Mouse (Mus musculus) adrenal gland (tissue): Measurements from ENCODE around the gene Mgat5.

Experiments used
- intact Hi-C: fragments of 180-260 bp; cut with DNase I; formaldehyde crosslinking; loops from one replicate; pipeline ENCODE4 v1.15.1; 2025

Gene Mgat5

DNA sequence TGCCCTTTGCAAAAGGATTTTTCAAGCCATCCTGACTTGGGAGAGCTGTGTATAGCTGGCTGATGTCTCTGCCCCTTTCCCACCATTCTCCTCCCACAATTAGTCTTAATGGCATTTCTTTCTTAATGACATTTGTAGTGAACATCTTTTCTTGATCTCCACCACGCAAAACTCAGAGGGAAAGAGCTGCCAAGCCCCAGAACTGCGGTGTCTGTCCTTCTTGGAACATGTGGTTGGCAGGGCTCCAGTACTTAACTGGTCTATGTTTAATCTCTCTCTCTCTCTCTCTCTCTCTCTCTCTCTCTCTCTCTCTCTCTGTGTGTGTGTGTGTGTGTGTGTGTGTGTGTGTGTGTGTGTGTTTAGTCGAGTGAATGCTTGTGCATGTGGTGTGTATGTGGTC is 169.3 kb downstream of the Mgat5 start:
- intact Hi-C loops, result no loop called here

DNA sequence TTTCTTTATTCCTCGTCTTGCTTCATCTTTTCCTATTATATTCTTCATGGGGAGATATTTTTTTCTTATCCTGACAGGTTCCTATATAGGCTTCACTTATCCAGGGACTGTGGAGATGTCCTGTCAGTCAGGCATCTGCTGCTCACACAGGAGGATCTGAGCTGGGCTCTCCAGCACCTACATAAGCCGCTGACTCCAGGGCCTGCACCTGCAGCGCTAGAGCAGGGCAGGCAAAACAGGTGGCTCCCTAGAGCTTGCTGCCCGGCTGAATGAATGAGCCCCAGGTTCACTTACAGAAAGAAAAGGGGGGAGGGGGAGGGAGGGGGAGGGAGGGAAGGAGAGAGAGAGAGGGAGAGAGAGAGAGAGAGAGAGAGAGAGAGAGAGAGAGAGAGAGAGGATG is 175.3 kb downstream of the Mgat5 start:
- intact Hi-C loops, result no loop called here

DNA sequence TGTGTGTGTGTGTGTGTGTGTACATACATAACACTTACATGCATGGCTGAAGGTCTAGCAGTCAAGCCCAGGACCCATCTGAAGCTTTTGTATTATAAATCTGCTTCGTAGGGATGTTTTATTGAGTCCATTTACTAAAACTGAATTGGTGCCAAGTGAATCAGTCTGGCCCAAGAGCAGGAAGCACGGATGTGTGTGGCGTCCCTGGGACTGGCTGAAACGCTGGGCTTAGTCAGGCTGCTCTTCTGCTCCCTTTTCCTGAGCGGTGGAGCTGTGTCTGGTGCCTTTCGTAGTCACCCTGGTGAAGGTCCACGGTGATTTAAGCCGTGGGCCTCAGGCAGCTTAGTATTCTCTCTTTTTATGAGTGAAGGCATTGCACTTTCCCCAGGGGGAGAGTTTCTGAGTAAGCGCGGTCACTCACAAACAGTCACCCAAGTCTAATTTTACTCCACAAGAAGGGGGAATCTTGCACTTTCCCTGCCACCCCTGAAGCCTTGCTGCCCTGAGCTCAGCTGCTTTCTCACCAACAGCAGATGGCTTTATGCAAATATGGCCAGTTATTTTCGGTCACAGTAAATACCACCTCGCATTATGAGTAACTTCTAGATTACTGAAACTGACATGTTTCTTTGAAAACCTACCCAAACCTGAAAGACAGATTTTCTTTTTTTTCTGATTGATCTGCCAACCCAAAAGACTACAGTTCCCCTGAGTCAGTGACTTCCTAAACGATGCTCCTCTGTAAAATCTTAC is 176.1 kb downstream of the Mgat5 start:
- intact Hi-C loops, result no loop called here

DNA sequence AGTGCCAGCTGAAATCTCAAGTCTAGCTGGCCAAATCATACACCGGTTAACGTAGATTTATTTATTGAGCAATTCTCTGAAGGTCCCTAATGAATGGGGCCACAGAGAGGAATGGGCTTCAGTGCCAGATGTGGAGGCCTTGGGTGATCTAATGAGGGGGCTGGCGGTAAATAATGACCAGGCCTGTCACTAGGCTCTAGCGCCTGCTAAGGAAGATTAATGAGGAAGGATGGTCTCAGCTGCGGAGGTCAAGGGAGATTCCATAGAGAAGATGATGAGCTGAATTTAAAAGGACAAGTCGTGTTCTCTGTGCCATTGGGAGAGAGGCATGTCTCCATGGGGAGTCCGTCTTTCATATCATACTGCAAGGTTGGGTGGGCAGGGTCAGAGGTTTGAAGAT is 178.3 kb downstream of the Mgat5 start:
- intact Hi-C loops, result no loop called here

DNA sequence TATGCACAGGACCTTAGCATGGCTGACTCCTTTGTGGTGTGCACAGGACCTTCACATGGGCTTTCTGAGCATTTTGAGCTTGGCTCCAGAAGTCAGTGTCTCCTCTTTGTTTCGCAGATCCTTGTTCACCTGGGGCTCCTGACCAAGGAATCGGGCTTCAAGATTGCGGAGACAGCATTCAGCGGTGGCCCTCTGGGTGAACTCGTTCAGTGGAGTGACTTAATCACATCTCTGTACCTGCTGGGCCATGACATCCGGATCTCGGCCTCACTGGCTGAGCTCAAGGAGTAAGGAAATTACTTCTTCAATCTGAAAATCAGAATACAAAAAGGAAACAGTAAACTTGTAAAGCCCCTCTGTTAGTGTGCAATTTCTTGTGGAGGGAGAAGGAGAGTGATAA is 182.4 kb downstream of the Mgat5 start:
- intact Hi-C loops, result no loop called here

DNA sequence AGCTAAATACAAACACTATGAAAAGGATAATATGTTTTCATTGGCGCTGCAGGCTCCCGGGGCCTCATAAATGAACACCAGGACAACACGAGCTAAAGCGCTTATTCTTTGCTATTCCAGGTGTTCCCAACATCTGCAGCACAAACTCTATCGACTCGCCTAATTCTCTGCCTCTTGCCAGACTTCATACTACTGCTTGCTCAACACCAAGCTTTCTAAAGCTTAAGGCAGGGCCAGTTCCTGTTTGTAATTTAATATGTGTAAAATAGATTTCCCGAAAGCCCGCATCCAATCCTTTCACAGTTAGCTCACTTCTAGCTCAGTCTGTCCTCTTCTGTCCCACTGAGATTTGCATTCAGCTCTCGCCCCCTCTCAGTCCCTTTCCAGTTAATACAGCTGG is 182.8 kb downstream of the Mgat5 start:
- intact Hi-C loops, result no loop called here

DNA sequence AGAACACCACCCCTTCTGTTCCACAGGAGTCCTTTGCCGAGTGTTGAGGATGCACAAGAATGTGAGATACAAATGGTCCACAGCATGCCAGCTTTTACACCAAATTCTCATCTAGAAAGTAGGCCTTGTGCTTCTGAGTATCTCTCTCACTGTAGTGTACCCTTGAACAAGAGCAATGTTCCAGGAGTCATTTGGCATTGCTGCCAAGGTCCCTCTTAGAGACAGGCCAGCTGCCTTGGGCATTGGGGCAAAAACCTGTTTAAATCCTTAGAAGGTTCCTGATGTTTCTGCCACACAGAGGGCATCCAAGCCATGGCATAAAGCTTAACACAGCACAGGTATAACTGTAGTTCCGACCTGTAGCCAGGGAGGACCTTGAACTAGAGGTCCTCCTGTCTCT is 189.9 kb downstream of the Mgat5 start:
- intact Hi-C loops, result no loop called here

DNA sequence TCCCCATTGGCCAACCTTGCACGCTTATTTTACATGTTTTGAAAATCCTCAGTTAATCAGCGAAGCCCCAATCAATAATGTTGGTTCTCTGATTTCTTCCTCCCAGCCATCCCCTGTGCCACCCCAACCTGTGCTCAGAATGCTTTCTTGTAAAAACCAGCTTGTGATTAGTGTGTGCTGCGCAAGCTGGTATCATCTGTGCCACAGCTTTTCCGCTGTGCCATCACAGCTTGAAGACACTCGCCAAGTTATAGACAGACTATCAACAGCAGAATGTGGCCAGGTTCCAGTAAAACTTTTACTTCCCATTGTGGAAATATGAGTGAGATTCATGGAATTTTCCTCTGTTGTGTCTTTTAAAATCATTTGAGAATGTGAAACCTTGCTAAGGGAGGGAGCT is 190.9 kb downstream of the Mgat5 start:
- intact Hi-C loops, result no loop called here

DNA sequence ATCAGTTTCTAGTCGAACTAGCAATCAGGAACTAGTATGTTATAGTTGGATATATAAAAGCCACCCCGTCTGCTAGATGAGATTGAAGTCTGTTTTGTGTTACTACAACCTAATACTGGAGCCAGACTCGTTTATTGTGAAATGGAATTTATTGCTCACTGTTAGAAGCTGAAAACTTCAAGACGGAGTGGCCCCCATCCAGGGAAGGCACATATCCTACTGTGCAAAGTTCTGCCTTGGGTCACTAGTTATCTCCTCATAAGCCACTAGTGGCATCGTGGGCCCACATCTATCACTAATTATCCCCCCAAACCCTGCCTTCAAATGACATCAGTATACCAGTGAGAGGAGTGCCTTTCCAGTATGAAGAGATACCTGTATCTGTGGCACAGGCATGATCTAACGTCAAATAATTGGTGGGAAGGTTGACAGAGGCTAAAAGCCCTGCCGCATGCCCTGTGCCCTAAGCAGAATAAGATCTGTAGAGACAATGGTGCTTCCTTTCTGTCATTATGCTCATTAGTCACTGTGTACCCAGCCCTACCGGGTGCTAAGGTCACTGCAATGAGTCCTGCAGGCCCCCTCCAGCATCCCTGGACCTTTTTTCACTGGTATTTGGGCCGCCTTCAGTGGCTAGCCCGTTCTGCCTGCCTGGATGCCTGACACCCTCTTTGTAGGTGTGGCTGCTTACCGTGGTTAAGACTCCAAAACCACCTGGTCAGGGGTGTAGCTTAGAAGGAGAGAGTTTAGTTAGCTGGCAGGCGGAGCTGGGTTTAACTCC is 191.9 kb downstream of the Mgat5 start:
- intact Hi-C loops, result no loop called here

DNA sequence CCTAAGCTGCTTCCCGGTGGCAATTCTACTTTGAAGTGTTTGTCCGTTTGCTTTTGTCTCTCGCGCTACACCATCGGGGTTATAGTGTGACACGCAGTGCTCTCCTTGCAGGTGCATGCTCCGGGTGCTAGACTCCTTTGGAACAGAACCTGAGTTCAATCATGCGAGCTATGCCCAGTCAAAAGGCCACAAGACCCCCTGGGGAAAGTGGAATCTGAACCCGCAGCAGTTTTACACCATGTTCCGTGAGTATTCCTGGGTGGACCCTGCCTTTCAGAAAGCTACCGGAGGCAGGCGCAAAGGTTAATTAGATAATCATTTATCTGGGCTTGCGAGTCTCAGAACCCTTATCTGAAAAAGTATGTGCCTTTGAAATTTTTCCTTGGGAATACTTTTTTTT is 192.6 kb downstream of the Mgat5 start:
- intact Hi-C loops, result no loop called here

DNA sequence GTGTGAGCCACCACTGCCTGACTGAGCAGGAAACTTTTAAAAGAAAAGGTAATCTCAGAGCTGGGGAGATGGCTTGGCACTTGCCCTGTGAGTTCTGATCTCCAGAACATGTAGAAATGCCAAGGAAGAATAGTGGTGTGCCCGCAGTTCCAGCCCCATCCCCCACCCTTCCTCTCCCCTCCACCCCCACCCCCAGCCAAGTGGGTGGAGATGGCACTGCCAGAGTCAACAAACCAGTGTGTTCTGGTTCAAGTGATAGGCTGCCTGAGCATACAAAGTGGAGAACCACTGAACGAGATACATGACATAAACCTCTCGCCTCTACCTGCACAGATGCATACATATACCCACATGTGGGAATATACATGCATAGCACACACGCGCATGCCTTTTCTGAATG is 193.4 kb downstream of the Mgat5 start:
- intact Hi-C loops, result no loop called here

DNA sequence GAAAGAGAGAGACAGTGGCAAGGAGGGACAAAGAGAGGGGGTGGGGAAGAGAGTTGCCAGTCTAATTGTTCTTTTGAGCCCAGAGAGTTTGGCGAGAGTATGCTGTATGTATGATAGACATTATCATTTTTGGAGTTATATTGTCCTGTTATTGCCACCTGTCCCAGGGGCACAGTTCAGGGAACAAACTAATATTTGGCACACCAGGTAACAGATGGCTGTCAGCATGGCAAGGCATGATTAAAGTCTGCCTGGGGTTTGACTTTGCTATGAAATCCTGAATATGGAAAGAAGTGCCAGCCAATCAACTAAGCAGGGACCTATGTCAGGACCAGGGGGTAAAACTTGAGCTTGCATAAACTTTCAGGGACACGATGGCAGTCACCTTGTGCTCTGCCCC is 195.4 kb downstream of the Mgat5 start:
- intact Hi-C loops, result no loop called here

DNA sequence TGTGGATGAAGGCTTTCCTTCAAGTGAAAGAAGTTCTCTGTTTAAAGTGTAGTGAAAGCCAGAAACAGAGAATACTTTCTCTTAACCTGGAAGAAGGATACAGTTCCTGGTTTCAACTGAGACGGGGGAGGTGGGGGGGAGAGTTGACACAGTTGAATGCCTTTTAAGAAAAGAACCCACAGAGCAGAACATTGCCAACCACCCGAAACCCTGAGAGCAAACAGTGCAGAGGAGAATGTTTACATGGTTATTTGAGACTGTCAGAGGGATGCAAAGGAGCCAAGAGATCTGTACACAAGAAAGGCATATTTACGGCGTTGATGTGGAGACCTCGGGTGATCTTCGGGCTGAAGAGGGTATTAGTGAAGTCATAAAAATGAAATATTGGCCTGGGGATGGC is 195.9 kb downstream of the Mgat5 start:
- intact Hi-C loops, result no loop called here

DNA sequence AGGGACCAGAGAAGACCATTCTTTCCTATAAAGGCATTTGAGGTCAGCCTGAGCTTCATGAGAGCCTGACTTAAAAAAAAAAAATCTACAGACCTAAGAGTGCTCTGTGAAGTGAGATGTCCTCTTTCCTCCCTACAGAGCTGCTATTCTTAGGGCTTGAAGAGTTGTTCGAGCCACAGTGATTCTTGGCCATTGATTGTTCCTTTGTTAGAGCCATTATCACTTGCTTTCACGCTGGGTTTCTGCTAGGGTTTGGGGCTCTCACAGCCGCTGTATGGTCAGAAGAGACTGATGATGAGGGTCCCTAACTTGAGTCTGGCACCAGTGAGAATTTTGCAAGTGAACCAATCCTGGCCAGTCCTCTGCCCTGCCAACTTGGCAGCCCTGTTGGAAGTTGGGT is 199.8 kb downstream of the Mgat5 start:
- intact Hi-C loops, result no loop called here

DNA sequence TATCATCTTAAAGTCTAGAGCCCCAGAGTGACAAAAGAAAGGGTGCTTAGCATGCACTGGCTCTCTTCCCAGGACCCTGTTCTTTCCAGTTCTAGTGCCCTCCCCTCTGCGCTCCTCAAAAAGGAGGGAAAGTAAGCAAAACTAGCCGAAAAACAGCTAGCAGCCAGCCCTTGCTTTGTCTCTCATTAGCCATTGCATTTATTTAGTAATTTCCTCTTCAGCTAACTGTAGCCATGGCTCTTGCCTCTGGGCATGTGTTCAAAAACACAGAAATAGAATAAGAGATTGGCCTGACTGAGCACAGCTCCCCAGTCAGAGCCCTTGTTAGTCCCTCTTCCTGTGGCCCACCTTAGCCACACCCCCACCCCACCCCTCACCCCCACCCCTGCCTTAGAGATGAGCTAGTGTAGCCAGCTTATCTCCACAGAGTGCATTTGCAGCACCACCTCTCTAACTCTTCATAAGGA is 204.2 kb downstream of the Mgat5 start:
- intact Hi-C loops, result no loop called here

DNA sequence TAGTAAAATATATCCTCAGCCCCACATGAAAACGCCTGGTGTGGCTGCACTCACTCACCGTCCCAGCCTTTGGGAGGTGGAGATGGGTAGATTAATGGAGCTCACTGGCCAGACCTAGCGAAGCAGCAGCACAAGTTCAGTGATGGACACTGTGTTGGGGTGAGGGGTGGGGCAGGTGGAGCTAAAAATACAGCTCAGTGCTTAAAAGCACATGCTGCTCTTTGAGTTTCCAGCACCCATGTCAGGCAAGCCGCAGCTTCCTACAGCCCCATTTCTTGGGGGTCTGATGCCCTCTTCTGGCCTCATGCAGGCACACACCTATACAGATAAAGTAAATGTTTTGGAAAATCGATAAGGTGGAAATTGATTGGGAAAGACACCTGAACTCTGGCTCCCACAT is 204.7 kb downstream of the Mgat5 start:
- intact Hi-C loops, result no loop called here

DNA sequence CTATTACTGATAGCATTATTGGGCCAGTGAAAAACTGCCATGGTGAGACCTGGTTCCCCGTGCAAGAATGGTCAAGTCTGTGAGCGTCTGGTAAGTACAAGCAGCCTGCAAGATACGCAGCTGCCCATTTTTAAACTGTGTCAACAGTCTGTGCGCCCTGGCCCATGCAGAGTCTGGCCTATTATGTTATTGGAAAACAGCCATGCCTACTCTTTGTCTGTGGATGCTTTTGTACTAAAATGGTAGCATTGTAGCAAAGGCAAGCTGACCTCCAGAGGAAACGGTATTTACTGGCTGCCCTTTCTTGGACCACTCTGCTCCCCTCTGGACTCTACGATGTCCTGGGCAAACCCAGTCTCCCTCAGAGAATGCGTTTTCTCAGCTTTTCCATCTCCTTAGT is 209.7 kb downstream of the Mgat5 start:
- intact Hi-C loops, result no loop called here

DNA sequence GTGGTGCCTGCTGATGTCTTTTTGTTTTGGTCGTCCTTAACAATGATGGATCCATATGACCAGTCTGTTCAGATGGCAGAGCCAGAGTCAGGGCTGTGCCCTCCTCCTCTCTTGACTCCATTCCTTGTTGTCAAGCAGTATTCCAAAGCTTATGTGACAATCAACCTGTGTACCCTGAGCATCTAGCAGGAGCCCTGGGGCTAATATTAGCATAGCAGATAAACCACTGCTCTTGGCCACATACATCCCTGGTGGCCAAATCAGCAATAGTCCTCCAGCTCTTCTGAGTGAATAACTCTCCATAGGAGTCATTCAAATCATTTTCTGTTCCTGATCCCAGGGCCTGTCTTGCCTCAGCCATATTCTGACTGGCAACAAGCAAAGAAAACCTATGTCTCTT is 211.1 kb downstream of the Mgat5 start:
- intact Hi-C loops, result no loop called here

DNA sequence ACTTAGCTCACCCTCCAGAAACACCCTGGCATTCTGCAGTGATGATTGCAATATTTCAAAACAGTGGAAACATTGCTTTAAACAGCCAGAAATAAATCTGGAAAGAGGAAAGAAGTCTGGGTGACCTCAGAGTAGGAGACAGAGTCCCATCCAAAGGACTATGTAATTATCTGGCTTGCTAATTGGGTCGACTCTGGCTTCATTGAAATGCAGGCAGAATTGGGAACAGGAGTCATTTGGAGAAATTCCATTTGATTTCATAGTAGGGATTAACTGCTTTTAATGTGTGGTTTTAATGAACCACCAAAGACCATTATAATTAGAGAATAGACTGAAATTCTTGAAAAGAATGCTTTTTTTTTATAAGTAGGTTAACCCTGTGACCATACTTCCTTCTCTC is 212.2 kb downstream of the Mgat5 start:
- intact Hi-C loops, result no loop called here

DNA sequence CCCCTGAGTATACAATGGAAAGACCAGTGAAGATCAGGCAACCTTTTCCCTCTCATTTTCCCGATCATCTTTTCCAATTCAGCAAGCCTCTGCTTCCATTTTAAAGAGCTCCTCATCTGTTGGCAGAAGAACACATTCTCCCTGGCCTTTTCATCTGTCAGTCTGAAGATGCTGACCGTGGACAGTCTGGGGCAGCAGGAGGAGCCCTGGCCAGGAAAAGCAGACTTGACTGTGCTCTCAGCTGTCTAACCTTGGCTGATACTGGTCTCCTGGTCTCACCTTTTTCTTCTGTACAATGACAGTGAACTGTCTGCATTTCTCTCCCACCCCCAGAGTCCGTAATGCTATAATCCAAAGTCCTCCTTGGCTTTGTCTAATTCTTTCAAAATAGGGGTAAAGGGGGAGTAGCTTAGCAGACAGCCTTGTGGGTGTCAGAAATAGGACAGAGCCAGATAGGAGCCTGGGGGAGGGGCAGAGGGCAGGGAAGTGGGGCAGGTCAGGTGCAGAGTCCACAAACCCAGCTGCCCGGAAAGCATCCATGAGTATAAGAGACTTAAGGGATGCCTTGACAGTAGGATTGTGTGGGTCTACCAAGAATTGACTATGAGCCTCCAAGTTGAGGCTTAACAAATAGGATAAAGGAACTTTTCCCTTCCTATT is 214.2 kb downstream of the Mgat5 start:
- intact Hi-C loops, result no loop called here

DNA sequence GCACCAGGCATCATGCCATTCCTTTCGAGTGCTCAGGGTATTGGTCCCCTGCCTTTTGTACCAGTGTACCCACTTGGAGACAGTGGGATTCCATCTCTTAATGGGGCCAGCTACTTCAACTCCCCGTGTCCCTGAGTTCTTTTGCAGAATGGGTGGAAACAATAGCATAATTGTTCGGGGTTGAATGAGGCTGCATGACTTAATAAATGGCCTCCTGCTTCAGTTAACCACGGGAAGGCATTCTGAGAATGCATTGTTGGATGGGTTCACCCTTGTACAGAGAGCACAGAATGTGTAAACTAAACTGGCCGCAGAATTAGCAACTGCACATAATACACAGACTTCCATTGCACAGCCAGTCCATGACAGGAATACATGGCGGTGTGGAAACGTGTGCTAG is 214.8 kb downstream of the Mgat5 start:
- intact Hi-C loops, result no loop called here

DNA sequence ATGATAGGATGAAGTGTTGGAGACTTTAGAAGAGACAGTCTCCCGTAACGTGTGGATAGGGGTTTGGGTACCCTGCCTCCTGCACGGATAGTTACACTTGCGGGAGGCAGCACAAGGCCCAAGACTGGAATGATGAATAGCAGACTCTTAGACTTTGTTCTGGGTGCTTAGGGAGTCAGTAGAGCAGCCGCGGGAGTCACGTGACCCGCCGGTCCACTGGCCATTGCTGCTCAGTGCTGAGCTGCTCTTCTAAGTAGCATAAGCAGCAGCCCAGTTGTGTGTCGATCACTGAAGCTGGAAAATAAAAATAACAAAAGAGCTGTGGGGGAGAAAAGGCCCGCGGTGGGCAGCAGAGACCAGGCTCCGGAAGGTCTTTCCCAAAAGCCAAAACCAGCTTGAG is 215.6 kb downstream of the Mgat5 start:
- intact Hi-C loops, result no loop called here
